Mouse (Mus musculus) T-helper 17 cell (primary cell): ENCODE measurements at regions not wholly inside any gene's neighbourhood (a gene's known extent, or its start where the extent isn't known, plus 50 kb on each side); places are given as distances from the start of the nearest gene placed in this dataset.

Source experiments
- in situ Hi-C, 2 experiments: fragments of 300-600 bp; cut with MboI, MseI; formaldehyde crosslinking; loops; 1 replicate in 1 of 2; 2 replicates in 1 of 2; pipeline ENCODE4 v1.15.1; 2025; ENCODE audit warnings: high pct_unique_total_duplicates in 2 of 2

- in situ Hi-C loops: no loop called here
Measured at GRCm38 (mm10) chr6:141027353-141027752, 221.7 kb upstream of the Pde3a start.

GRCm38 (mm10) chr6:141027787-141028186 lies 221.3 kb upstream of the Pde3a start:
- in situ Hi-C loops: no loop called here

GRCm38 (mm10) chr6:141034824-141035223 lies 214.2 kb upstream of the Pde3a start:
- in situ Hi-C loops: no loop called here

GRCm38 (mm10) chr6:141041358-141041757 lies 207.7 kb upstream of the Pde3a start:
- in situ Hi-C loops: loop anchor here in 1 of 2 experiments (10.0 kb wide), 1 partner anchor 1757 kb away; no protein-coding TSS in a partner anchor

GRCm38 (mm10) chr6:141041781-141042625 lies 207.1 kb upstream of the Pde3a start:
- in situ Hi-C loops: loop anchor here in 1 of 2 experiments (10.0 kb wide), 1 partner anchor 1757 kb away; no protein-coding TSS in a partner anchor

GRCm38 (mm10) chr6:141048271-141048670 lies 200.8 kb upstream of the Pde3a start:
- in situ Hi-C loops: loop anchor here in 1 of 2 experiments (10.0 kb wide), 1 partner anchor 1763 kb away; no protein-coding TSS in a partner anchor

GRCm38 (mm10) chr6:141050038-141050684 lies 198.9 kb upstream of the Pde3a start:
- in situ Hi-C loops: no loop called here

GRCm38 (mm10) chr6:141054026-141054425 lies 195.0 kb upstream of the Pde3a start:
- in situ Hi-C loops: no loop called here

- in situ Hi-C loops: no loop called here
Measured at GRCm38 (mm10) chr6:141059250-141059916, 189.7 kb upstream of the Pde3a start.

- in situ Hi-C loops: no loop called here
Measured at GRCm38 (mm10) chr6:141065724-141066123, 183.3 kb upstream of the Pde3a start.

- in situ Hi-C loops: no loop called here
Measured at GRCm38 (mm10) chr6:141068861-141069467, 180.1 kb upstream of the Pde3a start.

- in situ Hi-C loops: loop anchor here in 1 of 2 experiments (10.0 kb wide), 1 partner anchor 1545 kb away; no protein-coding TSS in a partner anchor
Measured at GRCm38 (mm10) chr6:141069896-141070295, 179.2 kb upstream of the Pde3a start.

- in situ Hi-C loops: loop anchor here in 1 of 2 experiments (10.0 kb wide), 1 partner anchor 1547 kb away; no protein-coding TSS in a partner anchor
Measured at GRCm38 (mm10) chr6:141071507-141071906, 177.6 kb upstream of the Pde3a start.

GRCm38 (mm10) chr6:141091076-141091780 lies 157.8 kb upstream of the Pde3a start:
- in situ Hi-C loops: no loop called here

- in situ Hi-C loops: no loop called here
Measured at GRCm38 (mm10) chr6:141091781-141092140, 157.3 kb upstream of the Pde3a start.

- in situ Hi-C loops: no loop called here
Measured at GRCm38 (mm10) chr6:141097338-141098122, 151.5 kb upstream of the Pde3a start.

GRCm38 (mm10) chr6:141118287-141118686 lies 130.8 kb upstream of the Pde3a start:
- in situ Hi-C loops: no loop called here

- in situ Hi-C loops: no loop called here
Measured at GRCm38 (mm10) chr6:141126614-141127396, 122.3 kb upstream of the Pde3a start.

GRCm38 (mm10) chr6:141129596-141129995 lies 119.5 kb upstream of the Pde3a start:
- in situ Hi-C loops: no loop called here
